Mouse (Mus musculus) hindbrain, embryonic 11.5 days (tissue): ENCODE measurements around the gene Scfd2. TPM values are rescaled to one million over a fixed set of nuclear protein-coding genes. Genes with fewer than 3 reads are reported as not detected.
A peak's percentile ranks its signal among the peaks of the same experiment; 100 is the strongest.

ENCODE experiments used
- ATAC-seq: fragments of 200-750 bp; cut with Nextera tagmentation; 2 replicates; pipeline ENCODE4 v1.8.0; 2017; ENCODE audit warnings: mild to moderate bottlenecking, moderate TSS enrichment, moderate library complexity; ENCODE audit not compliant: low FRiP score
- DNase-seq: peaks from one replicate; pipeline ENCODE4 v3.0.0-alpha.2; 2015; ENCODE audit warnings: low spot score
- H3K27ac ChIP-seq: fragments of 300-500 bp; sonication (generic); 2 replicates; pipeline ENCODE4 v1.5.1; 2014; ENCODE audit warnings: mild to moderate bottlenecking, low read depth, low read length
- H3K27me3 ChIP-seq: fragments of 300-500 bp; sonication (generic); 2 replicates; pipeline ENCODE4 v1.6.1; 2014; ENCODE audit warnings: mild to moderate bottlenecking, low read length, moderate library complexity, mixed read lengths; ENCODE audit not compliant: control insufficient read depth, insufficient read depth
- H3K36me3 ChIP-seq: fragments of 300-500 bp; sonication (generic); 2 replicates; pipeline ENCODE4 v1.6.1; 2014; ENCODE audit warnings: mild to moderate bottlenecking, low read length, moderate library complexity, mixed read lengths; ENCODE audit not compliant: control insufficient read depth, insufficient read depth
- H3K4me1 ChIP-seq: fragments of 300-500 bp; sonication (generic); replicated peaks from 2 replicates; pipeline ENCODE4 v1.6.1; 2014; ENCODE audit warnings: low read length, mixed read lengths; ENCODE audit not compliant: control insufficient read depth, insufficient read depth
- H3K4me2 ChIP-seq: fragments of 300-500 bp; sonication (generic); replicated peaks from 2 replicates; pipeline ENCODE4 v1.6.1; 2014; ENCODE audit warnings: mild to moderate bottlenecking, low read depth, low read length
- H3K4me3 ChIP-seq: fragments of 300-500 bp; sonication (generic); 2 replicates; pipeline ENCODE4 v1.5.1; 2014; ENCODE audit warnings: low read depth, low read length
- H3K9ac ChIP-seq: fragments of 300-500 bp; sonication (generic); 2 replicates; pipeline ENCODE4 v1.6.1; 2014; ENCODE audit warnings: low read depth, low read length
- H3K9me3 ChIP-seq: fragments of 300-500 bp; sonication (generic); 2 replicates; pipeline ENCODE4 v1.6.1; 2016; ENCODE audit warnings: low read length; ENCODE audit not compliant: control insufficient read depth
- WGBS: fragments of 180-500 bp; shearing (Covaris S2); extraction: QIAGEN DNeasy Blood & Tissue Kit; methylation state at CpG from one replicate; pipeline ENCODE4 v1.1.7; 2014; 5-methylcytosine and 5-hydroxymethylcytosine counted together
- polyA plus RNA-seq: library from polyadenylated mRNA; unstranded; fragments of >200 nt; fragmentation: Nextera tagmentation; extraction: Ambion mirVana; gene quantifications from 2 replicates; pipeline ENCODE4 v1.2.1, GENCODE M21; 2014

The Scfd2 gene
- polyA plus RNA-seq, 1 experiment from 2014 or later: 17.2 TPM

DNA sequence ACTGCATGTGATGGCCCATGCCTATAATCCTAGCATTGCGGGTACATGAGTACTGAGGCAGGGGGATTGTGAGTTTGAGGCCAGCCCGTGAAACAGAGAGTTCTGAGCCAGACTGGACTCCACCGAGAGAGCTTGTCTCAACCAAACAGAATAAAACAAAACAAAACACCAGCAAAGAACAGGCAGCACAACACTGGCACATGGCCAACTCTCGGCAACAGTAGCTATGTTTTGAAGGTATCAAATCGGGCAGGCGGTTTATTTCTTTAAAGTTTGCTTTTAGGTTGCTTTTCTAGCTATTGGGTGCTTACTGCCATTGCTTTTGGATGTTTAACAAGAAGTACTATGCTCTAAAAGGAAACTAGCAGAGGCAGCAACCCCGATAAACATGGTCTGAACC, 251.9 kb downstream of the Scfd2 start:
- Histone ChIP-seq H3K4me1 (no peaks in the 10 kb centered on the region), H3K36me3 (no peaks in the 10 kb centered on the region), H3K27ac (no peak overlapping the region), H3K4me3 (no peak overlapping the region), H3K9me3 (no peaks in the 10 kb centered on the region), H3K27me3 (no peaks in the 10 kb centered on the region), H3K4me2 (no peak overlapping the region), H3K9ac (no peak overlapping the region)
- 84% methylated on average over 7 of the region's 7 CpGs for WGBS
- ATAC-seq (no peak), DNase-seq (no peak)

DNA sequence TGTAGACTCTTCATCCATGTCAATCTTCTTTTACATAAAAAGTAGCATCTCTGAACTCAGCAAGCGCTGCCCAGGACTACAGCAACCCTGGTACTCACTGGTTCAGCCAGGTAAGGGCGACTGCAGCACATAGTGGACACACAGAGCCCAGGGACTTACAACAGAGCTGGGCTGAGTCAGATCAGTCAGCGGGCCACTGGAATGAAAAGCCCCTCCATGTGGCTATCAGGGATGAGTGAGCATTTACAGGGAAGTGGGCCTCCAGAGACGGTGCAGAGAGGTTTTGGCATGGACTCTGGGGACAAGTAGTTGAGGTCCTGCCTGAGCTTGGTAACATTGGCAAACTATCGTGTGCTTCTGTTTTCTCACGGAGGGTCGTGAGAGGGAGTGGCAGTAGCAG, 253.1 kb downstream of the Scfd2 start:
- no peak overlapping the region for H3K4me2 ChIP-seq
- WGBS: 83% methylated on average over 7 of the region's 7 CpGs
- H3K4me3 ChIP-seq: no peak overlapping the region
- ATAC-seq (no peak), DNase-seq (no peak)
- H3K36me3 ChIP-seq: no peaks in the 10 kb centered on the region
- H3K4me1 ChIP-seq: no peaks in the 10 kb centered on the region
- no peak overlapping the region for H3K27ac ChIP-seq
- H3K9ac ChIP-seq: no peak overlapping the region
- H3K27me3 ChIP-seq: no peaks in the 10 kb centered on the region
- no peaks in the 10 kb centered on the region for H3K9me3 ChIP-seq

DNA sequence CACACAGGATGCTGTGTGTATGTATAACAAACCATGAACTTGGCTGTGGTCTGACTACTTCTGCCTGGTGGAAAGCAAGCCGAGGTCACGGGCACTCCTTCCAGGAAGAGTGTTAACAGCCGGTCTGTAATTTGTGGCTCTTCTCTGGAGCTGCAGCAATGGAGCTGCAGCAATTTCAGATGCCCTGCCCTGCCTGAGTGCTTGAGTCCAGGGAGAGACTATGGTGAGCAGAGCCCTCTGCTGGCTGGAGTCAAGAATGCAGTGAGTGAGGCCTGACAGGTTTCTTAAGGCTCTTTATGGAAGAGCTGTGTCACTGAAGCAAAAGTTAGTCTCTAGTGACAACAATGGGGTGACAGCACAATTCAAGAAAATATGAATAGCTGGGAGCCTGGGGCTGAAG, 253.8 kb downstream of the Scfd2 start:
- ATAC-seq: peak; percentile 61; the same call in 1 of the 2 replicates
- peak; percentile 93 for DNase-seq
- Histone ChIP-seq H3K4me1 (no peaks in the 10 kb centered on the region), H3K27ac (no peak overlapping the region), H3K4me2 (no peak overlapping the region), H3K4me3 (no peak overlapping the region), H3K9me3 (no peaks in the 10 kb centered on the region), H3K27me3 (no peaks in the 10 kb centered on the region), H3K9ac (no peak overlapping the region), H3K36me3 (no peaks in the 10 kb centered on the region)
- WGBS: 14% methylated on average over 3 of the region's 3 CpGs

DNA sequence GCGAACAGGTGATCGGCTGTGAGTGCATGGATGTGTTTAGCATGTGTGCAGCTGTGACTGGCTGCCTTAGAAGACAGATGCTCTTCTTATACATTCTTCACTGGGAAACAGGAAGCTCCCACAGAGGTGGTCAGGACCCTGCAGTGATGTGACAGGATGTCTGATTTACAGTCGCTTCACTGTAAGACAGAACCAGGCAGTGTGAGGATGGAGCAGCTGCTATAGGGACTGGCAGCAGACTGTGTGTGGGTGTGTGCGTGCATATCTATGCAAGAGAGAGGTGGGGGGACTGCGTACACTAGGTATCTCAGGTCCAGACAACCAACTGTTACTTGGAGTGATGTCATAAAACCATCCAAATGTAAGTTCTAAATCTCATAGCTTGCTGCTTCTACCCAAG, 254.3 kb downstream of the Scfd2 start:
- H3K36me3 ChIP-seq: no peaks in the 10 kb centered on the region
- H3K27ac ChIP-seq: no peak overlapping the region
- ATAC-seq (no peak), DNase-seq (no peak)
- H3K9me3 ChIP-seq: no peaks in the 10 kb centered on the region
- no peak overlapping the region for H3K4me2 ChIP-seq
- H3K9ac ChIP-seq: no peak overlapping the region
- H3K4me1 ChIP-seq: no peaks in the 10 kb centered on the region
- 82% methylated on average over 5 of the region's 5 CpGs for WGBS
- no peak overlapping the region for H3K4me3 ChIP-seq
- no peaks in the 10 kb centered on the region for H3K27me3 ChIP-seq

DNA sequence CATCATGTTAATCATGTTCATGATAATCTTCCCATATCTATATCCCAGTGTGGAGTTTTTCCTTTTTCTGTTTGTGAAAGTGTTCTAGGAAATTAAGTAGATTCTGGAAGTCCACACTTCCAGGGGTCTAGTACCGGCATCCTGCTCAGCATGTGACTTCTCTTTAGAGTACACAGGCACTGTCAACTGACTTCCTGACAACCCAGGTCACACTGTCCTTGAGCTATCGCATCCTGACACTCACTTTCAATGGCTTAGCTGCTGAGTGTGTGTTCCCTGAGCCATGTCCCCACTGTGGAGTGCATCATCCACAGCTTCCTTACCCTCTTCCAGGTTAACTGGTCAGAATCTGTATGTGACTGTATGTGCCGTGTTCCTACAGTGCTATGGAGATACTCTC, 258.2 kb downstream of the Scfd2 start:
- H3K27me3 ChIP-seq: no peaks in the 10 kb centered on the region
- H3K27ac ChIP-seq: no peak overlapping the region
- no peak overlapping the region for H3K4me3 ChIP-seq
- DNase-seq (no peak), ATAC-seq (no peak)
- H3K4me2 ChIP-seq: no peak overlapping the region
- WGBS: 78% methylated on average over 3 of the region's 3 CpGs
- H3K9ac ChIP-seq: no peak overlapping the region
- H3K9me3 ChIP-seq: no peaks in the 10 kb centered on the region
- H3K36me3 ChIP-seq: no peaks in the 10 kb centered on the region
- H3K4me1 ChIP-seq: no peaks in the 10 kb centered on the region

DNA sequence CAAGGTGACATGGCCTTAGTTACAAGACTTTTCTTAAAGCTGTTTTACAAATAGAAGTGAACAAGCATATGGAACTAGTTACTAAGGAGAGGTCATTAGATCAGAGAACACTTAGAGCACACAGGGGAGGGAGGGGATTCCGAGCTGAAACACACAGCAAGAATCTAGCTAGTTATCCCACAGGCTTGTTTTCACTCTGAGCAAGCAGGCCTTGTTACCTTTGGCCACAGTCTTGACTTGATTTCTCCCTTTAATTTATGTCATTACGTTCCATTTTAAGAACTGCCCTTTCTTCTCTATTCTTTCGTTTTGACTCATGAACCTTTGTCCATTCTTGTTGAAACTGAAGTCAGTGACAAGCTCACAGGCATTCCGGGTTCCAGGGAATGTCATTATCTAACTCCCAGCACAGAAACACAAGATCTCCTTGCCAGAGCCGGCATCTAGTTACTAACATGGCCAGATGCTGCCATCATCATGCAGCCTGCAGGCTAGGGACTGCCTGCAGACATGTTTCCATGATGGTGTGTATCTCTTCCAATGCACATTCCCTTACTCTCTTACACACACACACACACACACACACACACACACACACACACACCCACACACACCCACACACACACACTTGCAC, 263.7 kb downstream of the Scfd2 start:
- no peak for ATAC-seq
- no peak for DNase-seq
- Histone ChIP-seq H3K4me3 (no peak overlapping the region), H3K27me3 (no peaks in the 10 kb centered on the region), H3K9me3 (no peaks in the 10 kb centered on the region), H3K4me2 (no peak overlapping the region), H3K4me1 (peaks cover 7% of the 10 kb centered on the region), H3K27ac (no peak overlapping the region), H3K36me3 (no peaks in the 10 kb centered on the region), H3K9ac (no peak overlapping the region)
- WGBS: 52% methylated on average over 5 of the region's 5 CpGs

DNA sequence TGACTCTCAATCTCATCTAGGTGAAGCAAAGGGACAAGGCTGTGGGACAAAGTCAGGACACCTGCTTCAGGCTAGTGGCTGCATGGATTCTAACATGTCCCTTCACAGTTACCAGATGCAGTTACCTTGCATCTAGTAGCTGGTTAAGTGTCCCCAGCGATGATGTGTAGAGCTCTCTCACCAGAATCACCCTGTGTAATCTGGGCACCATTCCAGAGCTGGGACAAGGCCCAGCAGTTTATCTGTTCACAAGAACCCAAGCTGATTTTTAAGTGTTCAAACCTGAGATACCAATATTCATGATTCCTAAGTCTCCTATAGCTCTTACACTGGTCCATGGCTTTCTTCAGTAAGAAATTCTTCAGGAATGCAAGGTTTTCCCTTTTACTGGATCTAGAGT, 264.4 kb downstream of the Scfd2 start:
- 75% methylated on average over 1 of the region's 1 CpGs for WGBS
- H3K4me3 ChIP-seq: no peak overlapping the region
- no peaks in the 10 kb centered on the region for H3K9me3 ChIP-seq
- H3K9ac ChIP-seq: no peak overlapping the region
- H3K27ac ChIP-seq: no peak overlapping the region
- H3K27me3 ChIP-seq: no peaks in the 10 kb centered on the region
- ATAC-seq (no peak), DNase-seq (no peak)
- no peak overlapping the region for H3K4me2 ChIP-seq
- peaks cover 7% of the 10 kb centered on the region for H3K4me1 ChIP-seq
- no peaks in the 10 kb centered on the region for H3K36me3 ChIP-seq

DNA sequence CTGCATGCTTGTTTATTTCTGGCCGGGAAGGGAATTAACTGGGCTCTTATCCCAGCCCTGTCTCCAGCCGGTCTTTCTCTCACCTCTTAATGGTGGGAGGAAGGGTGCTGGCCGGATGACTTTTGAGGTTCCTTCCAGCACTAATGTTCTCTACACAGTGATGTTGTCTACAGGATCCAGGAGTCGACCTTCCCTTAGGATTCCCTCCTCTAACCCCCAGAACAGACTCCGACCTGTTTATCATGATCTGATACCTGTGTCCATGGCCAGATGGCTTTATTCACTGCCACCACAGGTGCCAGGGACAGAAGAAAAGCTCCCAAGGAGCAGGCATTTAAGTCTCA, 265.1 kb downstream of the Scfd2 start:
- no peaks in the 10 kb centered on the region for H3K9me3 ChIP-seq
- no peak overlapping the region for H3K27ac ChIP-seq
- H3K4me2 ChIP-seq: no peak overlapping the region
- 79% methylated on average over 5 of the region's 5 CpGs for WGBS
- DNase-seq: no peak
- H3K27me3 ChIP-seq: no peaks in the 10 kb centered on the region
- H3K4me3 ChIP-seq: no peak overlapping the region
- H3K36me3 ChIP-seq: no peaks in the 10 kb centered on the region
- H3K9ac ChIP-seq: no peak overlapping the region
- peaks cover 7% of the 10 kb centered on the region for H3K4me1 ChIP-seq
- no peak for ATAC-seq

DNA sequence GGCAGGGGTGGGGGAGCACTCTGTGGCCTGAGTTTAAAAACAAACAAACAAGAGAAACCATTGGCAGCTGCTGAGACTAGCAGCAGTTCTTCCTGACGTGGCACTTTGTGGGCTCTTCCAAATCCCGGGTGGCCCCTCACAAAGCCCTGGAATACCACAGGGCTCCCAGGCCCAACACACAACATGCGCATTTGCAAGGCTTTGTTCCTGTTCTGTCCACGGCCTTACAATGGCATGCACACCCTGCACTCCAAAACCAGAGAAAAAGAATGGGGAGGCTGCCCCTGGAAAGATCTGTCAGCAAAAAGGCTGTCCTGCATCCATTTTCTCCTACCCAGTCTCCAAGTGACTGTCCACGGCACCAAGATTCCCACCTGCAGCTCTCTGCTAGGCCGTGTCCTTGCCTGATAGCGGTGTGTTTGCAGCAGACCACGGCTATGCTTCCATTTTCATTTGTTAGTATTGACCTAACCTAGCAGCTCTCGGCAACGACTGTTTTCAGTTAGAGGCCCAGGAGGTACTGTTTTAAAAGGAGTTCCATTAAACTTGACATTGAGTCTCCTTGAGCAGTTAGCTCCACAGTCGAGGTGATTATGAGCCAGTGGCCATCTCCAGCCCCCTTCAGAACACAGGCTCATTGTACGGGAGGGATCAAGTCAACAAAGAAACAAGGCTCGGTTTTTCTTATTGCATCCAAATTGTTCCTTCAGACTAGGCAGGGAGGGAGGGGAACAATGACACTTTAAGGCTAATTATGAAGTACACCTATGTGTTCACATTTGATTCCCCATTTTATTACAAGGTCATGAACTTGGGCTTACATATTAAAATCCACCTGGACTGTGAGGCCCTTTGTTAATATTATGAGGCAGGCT, 265.7 kb downstream of the Scfd2 start:
- 45% methylated on average over 13 of the region's 13 CpGs for WGBS
- Histone ChIP-seq H3K36me3 (no peaks in the 10 kb centered on the region), H3K4me3 (no peak overlapping the region), H3K4me2 (no peak overlapping the region), H3K9me3 (no peaks in the 10 kb centered on the region), H3K4me1 (peaks cover 7% of the 10 kb centered on the region), H3K9ac (no peak overlapping the region), H3K27me3 (no peaks in the 10 kb centered on the region), H3K27ac (no peak overlapping the region)
- no peak for ATAC-seq
- DNase-seq: peak; percentile 27
